Mouse (Mus musculus): ENCODE results near the gene Tomm5. TPM values are rescaled to one million over a fixed set of nuclear protein-coding genes. Genes with fewer than 3 reads are reported as not detected.
"Not testable (repeated sequence)": the region's sequence is repeated elsewhere in the genome, so short reads cannot be mapped to it uniquely, and the experiment has no call there.

Gene Tomm5
- total RNA-seq (2015): 97.0 and 98.6 TPM in 2 replicates
- total RNA-seq (2017): 94.3 and 112 TPM in 2 replicates

DNA sequence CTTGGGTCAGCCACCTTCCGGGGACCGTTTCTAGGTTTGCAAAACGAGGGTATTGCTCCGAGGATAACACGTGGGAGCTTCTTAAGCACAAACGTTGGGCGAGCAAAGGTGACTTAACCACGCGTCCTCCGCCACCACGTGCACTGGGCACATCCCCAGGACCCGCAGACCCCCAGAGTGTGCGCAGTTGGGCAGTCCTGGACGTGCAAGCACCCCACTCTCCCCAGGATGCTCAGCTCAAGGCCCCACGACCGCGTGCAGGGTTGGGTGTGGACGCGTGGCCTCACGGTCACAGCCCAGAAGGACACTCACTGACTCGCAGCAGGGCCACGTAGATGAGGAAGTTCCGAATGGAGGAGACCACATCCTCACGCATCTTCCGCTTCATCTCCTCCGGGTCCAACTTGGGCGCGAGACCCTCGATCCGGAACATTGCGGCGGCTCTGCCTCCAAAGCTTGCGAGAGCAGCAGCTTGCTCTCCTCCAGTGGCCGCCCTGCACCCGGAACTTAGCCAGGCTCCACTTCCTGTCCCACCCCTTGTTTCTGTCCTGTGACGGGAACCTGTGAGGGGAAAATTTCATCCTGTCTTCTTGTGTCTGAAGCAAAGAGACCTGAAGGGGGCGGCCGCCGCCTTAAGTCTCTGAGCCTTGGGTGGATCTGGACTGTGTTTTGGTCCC lies at the start of gene Tomm5:
Gene Tomm5, minus strand, starts transcription at position 514 of the 677 bp plus-strand sequence.
- ATAC-seq (ENCODE audit: poor library complexity, severe bottlenecking): peak; percentile 94

DNA sequence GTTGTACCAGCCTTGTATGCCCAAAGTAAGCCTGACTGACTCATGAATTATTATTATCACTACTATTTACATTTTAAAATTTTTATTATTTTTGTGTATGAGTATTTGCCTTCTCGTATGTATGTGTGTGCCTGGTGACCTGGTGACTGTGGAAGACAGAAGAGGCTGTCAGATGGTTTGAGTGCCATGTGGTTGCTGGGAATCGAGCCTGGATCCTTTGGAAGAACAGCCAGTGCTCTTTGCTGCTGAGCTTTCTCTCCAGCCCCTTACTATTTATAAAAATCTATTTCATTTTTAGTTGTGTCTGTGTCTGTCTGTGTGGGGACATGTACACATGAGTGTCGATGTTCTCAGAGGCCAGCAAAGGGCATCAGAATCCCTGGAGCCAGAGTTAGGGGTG lies 48.5 kb upstream of the Tomm5 start:
- ATAC-seq (ENCODE audit: poor library complexity, severe bottlenecking): no peak

DNA sequence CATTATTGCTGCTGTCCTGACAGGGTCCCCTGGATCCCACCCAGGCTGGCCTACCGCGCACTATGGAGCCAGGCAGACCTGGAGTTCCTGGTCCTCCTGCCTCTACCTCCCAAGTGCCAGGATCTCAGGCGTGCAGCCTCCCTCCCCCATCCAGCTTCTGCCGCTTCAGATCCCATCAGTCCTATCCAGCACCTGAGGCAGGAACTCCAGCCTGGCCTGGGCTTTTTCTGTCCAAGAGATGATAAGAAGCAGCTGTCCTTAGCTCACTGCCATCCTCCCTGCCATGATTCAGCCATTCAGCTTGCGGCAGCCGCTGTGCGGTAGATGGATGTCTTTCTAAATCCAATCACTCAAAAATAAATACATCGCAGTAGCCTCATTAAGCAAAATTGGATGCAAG lies 35.1 kb upstream of the Tomm5 start:
- no peak for ATAC-seq (ENCODE audit: poor library complexity, severe bottlenecking)

DNA sequence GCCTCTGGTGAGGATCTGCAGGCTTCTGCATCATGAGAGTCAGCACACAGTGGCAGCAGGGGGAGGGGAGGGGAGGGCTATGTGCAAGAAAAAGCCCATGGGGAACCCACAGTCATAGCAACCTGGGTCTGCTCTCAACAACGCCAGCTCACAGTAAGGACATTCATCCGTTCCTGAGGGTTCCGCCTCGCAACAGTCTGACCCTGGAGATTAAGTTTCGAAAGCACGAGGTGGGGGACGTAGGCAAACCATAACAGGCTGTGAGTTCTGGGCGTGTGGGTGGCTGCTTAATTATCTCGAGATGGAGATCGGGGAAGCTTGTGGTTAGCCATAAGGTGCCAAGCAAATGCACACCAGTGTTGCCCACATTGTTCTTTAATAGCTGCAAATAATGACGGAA lies 34.5 kb upstream of the Tomm5 start:
- ATAC-seq (ENCODE audit: poor library complexity, severe bottlenecking): peak; percentile 54

DNA sequence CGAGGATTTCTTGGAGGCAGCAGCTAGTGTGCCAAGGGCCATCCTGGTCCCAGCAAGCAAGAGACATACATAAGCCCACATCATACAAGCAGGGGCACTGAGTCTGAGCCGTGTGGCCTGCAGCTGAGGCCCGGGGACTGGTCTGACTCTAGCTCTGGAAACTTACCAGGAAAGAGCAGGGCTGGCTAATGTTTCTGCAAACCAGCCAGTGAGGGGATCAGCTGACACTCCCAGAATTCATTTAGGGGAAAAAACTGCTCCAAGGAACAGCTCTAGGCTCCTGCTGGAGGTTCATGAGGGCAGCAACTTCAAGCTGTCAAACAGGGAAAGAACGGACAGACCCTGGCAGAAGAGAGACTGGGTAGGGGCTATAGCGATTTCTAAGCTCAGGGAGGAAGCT lies 33.9 kb upstream of the Tomm5 start:
- ATAC-seq (ENCODE audit: poor library complexity, severe bottlenecking): no peak

DNA sequence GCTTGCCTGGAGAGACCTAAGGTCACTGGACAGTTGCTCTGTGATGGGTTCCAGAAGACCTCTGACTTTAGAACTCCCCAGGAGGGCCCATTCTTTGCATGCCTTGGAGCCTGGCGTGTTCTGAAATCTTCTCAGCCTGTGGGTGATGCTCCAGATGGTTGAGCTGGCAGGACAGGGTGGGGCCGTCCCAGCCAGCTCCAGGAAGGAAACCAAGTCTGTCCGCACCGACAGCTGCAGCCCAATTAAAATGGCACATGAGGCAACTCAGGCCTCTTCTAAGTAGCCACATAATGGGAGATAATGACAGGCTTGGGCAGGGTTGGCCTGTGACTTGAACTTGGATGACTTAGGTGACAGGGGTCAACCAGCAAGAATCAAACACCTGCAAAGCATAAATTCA lies 29.7 kb upstream of the Tomm5 start:
- ATAC-seq (ENCODE audit: poor library complexity, severe bottlenecking): no peak

DNA sequence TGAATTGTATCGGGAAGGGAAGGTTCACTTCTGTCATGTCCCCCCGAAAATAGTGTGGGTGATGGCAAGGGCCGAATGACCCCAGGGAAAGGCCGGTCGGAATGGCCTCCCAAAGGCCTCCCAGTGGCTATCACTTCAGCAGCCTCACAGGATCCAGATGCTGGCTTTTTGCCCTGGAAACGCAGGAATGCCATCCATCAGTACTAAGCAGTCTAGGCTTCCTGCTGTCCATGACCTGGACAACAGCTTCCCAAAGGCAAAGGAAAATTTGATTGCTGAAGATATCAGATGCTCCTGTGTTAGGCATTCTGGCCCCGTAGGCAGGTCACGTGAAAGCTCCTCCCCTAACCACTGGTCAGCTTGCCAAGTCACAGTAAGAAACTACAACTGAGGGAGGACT lies 26.6 kb upstream of the Tomm5 start:
- no peak for ATAC-seq (ENCODE audit: poor library complexity, severe bottlenecking)

DNA sequence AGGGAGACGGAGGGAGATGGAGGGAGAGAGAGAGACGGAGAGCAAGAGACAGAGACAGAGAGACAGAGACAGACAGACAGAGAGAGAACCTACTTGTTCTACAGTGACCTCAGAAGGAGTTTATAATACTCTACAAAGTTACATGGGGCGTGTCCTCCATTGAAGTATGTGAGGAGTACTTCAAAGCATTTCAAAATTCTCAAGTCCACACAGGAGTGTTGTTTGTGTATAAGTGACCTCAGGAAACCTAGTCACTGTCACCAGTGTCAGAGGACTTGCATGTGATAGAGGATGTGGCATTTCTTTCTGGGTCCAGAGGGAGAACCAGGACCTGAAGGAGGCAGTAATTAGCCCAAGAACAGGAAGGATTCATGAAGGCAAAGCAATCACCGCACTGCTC lies 23.1 kb upstream of the Tomm5 start:
- ATAC-seq (ENCODE audit: poor library complexity, severe bottlenecking): no peak

DNA sequence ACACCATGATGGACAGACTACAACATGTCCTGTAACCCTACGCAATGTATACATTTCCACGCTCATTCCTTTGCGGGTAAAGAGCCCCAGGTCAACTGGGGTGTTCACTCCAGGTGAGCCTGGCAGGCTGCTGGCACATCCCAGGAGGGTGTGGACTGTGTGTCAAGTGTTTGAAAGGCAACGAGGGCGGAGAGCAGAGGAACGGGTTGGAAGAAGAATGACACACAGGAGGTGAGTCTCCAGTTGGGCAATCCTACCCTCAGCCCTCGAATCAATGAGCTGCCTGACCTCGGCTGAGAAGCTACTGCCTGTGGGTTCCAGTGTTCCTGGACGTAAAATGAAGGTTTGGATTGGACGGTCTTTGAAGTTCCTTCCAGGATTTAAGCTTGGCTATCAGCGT lies 13.4 kb upstream of the Tomm5 start:
- ATAC-seq (ENCODE audit: poor library complexity, severe bottlenecking): no peak

DNA sequence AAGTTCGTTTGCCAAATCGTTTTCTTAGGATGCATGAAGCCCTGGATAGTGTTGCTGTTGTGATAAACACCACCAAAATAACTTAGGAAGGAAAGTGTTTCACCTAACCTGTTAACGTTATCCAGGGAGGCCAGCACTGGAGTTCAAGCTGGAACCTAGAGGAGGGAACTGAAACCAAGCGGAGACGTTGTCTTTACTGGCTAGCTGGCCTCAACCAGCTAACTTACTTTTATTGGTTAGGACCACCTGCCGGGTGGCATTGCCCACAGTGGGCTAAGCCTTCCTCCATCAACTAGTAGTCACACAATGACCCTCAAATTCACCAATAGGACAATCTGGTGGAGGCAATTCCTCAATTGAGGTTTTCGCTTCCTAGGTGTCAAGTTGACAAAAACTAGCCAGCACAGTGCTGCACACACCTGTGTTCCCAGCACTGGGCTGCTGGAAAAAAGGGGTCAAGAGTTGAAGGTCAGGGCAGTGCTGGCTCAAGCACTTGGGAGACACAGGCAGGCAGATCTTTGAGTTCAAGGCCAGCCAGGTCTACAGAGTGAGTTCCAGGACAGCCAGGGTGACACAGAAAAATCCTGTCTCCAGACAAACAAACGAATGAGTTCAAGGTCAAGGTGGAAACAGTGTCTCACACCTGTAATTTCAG lies 669 bp upstream of the Tomm5 start:
- ATAC-seq (ENCODE audit: poor library complexity, severe bottlenecking): no peak

DNA sequence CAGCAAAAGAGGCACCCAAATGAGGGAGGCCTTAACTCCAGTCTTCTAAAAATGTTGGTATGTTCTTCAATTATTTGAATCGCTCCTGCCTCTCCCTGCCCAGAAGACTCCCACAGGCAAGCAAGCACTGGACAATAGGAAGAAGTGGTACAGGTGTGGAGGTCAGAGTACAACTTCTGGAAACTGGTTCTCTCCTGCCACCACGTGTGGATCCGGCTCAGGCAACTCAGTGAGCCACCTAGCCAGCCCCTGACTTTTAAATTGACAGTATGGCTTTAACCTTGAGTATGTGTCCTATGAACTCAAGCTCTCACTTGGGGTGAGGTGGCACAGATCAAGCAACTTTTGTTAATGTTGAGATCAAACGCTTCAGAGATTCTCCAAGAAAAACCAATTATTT lies 848 bp downstream of the Tomm5 start:
- no peak for ATAC-seq (ENCODE audit: poor library complexity, severe bottlenecking)

DNA sequence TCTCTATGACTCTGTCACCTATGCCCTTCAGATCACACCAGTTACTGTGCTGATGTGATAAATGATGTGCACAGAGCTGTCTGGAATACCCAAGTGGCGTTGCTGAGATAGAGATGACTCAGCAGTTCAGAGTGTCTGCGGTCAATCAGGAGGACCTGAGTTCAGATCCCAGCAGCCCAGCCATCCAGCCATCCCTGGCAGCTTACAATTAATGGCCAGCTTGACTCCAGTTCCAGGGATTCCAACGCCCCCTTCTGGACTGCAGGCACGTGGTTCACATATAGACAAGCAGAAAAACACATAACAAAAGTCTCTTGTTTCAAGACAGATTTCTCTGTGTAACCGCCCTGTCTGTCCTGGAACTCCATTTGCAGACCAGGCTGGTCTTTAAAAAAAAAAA lies 1.5 kb downstream of the Tomm5 start:
- no peak for ATAC-seq (ENCODE audit: poor library complexity, severe bottlenecking)

DNA sequence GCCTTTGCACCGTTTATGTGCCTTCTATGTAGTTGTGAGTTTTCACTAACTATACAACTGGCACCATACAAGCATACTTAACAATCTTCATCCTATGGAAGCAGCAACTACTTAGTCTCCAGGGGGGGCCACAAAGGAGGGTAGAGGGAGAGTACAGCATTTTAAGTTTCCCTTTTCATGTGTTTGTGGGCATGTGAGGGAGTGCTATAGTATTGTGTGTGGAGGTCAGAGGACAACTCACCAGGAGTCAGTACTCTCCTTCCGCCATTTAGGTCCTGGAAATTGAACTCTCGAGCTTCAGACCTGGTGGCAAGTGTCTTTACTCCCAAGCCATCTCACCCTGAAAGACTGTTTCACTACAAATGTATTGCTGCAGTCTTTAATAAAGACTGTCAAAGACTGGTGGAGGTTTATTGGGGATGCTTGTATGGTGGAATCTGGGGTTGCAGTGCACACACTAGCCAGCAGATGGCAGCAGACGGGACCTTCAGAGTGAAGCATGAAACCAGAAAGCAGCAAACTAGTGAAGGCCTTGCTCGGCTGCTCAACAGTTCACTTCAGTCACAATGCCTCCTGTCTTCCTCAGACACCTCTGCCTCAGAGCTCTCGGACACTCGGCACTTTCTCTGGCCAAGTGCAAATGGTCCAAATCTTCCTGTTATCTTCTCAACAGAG lies 10.6 kb downstream of the Tomm5 start:
- peak; percentile 96 for ATAC-seq (ENCODE audit: poor library complexity, severe bottlenecking)

DNA sequence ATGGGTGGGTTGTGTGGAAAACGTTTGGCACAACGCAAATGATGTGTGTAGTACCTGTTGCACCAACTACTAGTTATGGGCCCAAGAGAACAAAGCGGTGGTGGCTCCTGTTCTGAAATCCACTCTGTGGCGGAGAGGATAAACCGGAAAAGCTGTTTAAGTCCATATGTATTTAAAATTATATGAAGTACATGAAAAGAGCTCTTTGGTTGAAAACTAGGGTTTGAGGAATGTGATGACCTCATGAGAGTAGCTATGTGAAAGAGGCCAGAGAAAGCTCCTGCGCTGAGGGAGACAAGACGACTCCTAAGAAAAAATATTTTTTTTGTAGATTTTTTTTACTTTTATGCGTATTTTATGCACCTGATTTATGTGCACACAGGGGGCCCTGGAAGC lies 23.0 kb downstream of the Tomm5 start:
- ATAC-seq (ENCODE audit: poor library complexity, severe bottlenecking): no peak

DNA sequence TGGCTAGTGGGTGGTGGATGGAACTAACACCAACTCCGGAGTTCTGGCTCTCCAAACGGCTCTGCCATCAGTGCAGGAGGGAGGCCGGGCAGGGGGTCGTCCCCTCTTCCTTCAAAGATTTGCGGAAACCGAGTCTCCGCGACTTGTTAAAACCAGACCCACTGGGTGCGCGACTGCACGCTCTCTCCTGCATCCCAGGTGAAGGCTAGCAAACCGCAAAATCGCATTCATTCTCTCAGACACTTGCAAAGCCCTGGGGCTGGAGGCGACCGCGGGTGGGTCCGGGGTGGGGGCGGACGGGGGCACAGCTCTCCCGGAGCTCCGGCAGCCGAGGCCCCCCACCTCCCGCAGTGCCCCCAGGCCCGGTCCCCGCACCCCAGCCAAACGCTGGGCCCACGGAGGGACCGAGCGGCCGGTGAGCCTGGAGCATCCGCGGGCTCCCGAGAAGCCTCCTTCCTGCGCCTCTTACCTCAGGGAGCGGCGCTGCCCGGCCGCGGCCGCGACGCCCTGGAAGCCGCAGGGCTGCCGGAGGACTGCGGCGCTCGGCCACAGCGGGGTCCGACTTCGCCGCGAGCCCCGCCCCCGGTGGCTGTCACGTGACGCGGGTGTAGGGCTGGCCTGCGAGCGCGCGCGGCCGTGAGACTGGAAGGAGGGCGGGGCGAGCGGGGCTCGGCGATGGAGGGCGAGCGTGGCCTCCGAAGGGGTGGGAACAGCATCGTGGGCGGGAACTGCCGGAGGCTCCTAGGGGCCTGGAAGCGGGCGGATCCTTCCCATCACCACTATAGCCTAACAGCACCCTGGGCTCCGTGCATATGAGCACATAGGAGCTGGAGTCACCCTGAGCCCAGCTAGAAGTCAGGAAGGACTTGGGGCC lies 23.7 kb downstream of the Tomm5 start, which contains the start of gene Fbxo10:
Gene Fbxo10, minus strand, starts transcription at position 584 of the 874 bp plus-strand sequence.
- ATAC-seq (ENCODE audit: poor library complexity, severe bottlenecking): peak; percentile 96

DNA sequence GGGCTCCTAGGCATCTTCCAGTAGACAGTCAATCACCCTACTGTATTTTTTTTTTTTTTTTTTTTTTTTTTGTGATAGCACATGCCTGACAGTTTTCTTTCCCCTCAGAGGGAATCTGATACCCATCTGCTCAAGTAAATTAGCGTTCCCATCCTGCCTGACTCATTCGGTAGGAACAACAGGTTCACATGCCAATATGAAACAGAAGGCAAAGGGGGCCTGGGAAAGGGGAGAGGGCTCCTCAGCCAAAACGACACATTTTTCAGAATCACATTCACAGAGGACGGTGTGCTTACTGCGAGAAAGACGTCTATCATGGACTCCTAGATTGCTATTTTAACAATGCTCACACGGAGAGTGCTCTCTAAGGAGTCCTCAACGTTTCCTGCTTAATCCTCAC lies 24.4 kb downstream of the Tomm5 start:
- ATAC-seq (ENCODE audit: poor library complexity, severe bottlenecking): no peak

DNA sequence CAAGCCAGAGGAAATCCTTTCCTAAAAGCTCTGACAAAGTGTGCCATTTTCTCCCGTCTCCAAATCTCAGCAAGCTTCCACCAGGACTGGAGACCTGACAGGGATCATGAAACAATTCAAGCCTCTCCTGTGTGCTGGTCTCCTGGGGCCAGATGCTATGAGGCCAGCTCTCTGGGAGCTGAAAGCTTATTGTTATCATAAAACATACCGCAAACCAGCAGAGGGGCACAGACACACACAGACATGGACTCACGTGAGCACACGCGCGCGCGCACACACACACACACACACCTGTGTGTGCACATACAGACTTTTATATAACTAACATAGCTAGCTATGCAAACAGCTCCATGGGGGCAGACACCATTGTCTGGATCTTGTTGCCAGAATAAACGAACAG lies 25.0 kb downstream of the Tomm5 start:
- ATAC-seq (ENCODE audit: poor library complexity, severe bottlenecking): no peak

DNA sequence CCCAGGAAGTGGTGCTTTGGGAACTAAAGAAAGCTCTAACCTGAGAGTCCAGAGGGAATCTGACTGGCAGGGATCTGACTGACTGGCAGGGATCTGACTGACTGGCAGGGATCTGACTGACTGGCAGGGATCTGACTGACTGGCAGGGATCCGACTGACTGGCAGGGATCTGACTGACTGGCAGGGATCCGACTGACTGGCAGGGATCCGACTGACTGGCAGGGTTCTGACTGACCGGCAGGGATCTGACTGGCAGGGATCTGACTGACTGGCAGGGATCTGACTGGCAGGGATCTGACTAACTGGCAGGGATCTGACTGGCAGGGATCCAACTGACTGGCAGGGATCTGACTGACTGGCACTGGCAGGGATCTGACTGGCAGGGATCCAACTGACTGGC lies 26.9 kb downstream of the Tomm5 start:
- not testable (repeated sequence) for ATAC-seq (ENCODE audit: poor library complexity, severe bottlenecking)

DNA sequence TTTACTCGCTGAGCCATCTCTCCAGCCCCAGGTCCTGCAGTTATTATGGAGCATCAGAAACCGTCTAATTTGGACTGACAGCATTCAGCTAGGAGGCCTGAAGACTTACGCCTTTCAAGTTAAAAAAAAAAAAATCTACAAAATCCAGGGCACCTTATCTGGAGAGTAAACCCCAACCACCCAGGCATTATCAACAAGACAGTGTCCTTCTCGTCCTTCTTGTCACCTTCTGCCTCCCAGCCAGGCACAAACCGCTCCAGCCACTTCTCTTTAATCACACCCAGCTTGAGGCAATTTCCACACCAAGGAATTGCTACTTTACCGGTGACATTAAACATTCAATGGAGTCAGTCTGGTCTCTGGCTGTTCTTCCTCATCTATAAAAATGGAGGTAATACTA lies 34.4 kb downstream of the Tomm5 start:
- ATAC-seq (ENCODE audit: poor library complexity, severe bottlenecking): no peak

DNA sequence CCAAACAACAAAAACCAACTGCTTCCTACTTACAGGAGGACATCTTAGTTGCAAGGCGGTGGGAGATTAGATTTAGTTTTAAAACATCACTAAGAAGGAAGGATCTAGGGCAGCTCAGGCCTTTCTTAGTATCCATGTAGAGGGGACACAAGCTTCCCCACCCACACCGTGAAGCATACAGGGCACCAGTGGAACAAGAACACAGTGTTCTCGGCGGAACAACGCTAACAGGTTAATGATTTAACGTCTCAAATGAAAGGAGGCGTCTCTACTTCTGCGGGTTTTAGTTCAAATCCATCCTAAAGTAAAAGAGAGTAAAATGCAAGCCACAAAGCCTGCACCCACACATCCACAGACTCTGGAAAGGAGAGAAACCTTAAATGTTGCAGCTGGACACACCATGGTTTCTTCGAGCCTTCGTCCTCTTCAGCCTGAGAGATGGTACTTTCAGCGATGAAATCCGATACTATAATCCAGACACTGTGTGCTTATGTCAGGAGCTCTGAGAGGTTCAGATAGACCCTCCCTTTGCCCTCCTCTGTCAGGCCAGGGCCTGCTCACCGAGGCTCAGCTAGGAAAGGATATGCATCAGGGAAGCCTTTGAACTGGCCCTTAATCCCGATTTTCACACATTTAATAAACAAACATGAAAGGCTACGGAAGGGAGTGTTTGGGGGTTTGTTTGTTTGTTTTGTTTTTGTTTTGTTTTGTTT lies 35.5 kb downstream of the Tomm5 start:
- ATAC-seq (ENCODE audit: poor library complexity, severe bottlenecking): no peak

DNA sequence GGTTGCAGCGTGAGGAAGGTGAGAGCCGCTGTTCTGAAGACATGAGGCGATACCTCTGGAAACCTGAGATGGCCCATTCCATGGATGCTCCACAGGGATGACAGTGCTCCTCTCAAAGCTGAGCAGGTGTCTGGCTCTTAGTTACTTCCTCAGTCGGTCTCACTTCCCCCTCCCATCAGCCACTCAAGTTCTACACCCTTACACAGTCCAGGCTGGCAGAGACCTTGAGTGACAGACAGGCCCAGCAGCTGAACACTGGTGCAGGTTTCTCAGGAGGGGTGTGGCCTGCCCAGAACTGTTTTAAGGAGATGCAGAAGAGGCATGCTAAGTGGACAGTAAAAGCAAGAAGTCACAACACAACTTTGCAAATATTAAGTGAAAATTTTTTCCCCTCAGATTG lies 40.2 kb downstream of the Tomm5 start:
- ATAC-seq (ENCODE audit: poor library complexity, severe bottlenecking): peak; percentile 75

Data from megakaryocyte, adult 5-6 weeks (primary cell).